Mouse (Mus musculus) bone marrow macrophage, adult 2 months (primary cell): Measurements from ENCODE around the gene Clstn3.

ENCODE experiments used
- CTCF ChIP-seq: IDR thresholded peaks from 2 replicates; pipeline ENCODE4 v1.5.1; 2012; ENCODE audit warnings: low read depth, mild to moderate bottlenecking, low read length, moderate library complexity
- POLR2A ChIP-seq: IDR thresholded peaks from 2 replicates; pipeline ENCODE4 v1.6.1; 2012; ENCODE audit warnings: mild to moderate bottlenecking, low read depth, low read length, borderline replicate concordance

GRCm38 (mm10) chr6:124476216-124476615 lies 11.6 kb upstream of the Clstn3 start:
- TF ChIP-seq POLR2A (no peak), CTCF (no peak)
